Mouse (Mus musculus): ENCODE measurements around the gene Timd4. TPM values are rescaled to one million over a fixed set of nuclear protein-coding genes. Genes with fewer than 3 reads are reported as not detected.

The Timd4 gene
- polyA plus RNA-seq, 1 experiment: 0.70 TPM

DNA sequence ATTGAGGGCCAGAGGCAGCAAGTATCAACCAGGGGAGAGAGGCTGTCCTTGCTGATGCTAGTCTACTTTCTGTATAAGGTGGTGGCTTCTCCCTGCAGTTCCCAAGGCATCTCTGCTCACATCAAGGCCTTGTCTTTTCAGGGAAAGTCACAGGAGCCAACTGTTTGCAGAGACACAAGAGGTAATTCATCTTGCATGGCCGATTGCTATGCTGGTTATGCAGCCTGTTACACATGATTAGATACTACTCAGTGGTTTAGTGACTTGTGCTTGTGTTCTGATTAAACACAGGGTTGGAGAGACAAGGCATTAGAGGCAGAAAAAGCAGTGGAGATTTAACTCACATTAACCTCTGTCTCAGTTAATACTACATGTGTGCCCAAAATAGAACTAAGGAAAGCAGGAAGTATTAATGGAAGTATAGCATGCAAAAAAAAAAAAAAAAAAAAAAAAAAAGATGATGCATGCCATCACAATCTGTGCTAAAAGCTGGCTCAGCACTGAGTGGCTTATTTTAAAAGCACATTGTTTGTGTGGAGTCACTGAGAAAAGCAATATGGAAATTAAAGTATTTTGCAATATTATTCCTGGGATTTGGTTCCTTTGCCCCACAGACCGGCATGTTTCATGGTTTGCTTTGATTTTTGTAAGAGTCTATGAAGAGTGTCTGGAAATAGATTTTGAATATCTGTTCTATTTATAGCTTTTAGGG is 31.6 kb downstream of the Timd4 start:
- Histone ChIP-seq H3K4me1 (ENCODE audit: control insufficient read depth, insufficient read depth, low read length) (no peaks in the 10 kb centered on the region), H3K4me3 (replicated peaks; ENCODE audit: control insufficient read depth, low read depth, low read length) (no peak overlapping the region), H3K27ac (ENCODE audit: control insufficient read depth, insufficient read depth, low read depth, low read length, poor library complexity) (no peak overlapping the region)
- TF ChIP-seq POLR2A (IDR thresholded peaks at IDR 0.05; ENCODE audit: borderline replicate concordance, control insufficient read depth, low read depth, low read length) (no peak), CTCF (IDR thresholded peaks at IDR 0.05; ENCODE audit: control insufficient read depth, insufficient read depth, low read length) (no peak)
- 80% methylated on average over 2 of the region's 2 CpGs for WGBS

DNA sequence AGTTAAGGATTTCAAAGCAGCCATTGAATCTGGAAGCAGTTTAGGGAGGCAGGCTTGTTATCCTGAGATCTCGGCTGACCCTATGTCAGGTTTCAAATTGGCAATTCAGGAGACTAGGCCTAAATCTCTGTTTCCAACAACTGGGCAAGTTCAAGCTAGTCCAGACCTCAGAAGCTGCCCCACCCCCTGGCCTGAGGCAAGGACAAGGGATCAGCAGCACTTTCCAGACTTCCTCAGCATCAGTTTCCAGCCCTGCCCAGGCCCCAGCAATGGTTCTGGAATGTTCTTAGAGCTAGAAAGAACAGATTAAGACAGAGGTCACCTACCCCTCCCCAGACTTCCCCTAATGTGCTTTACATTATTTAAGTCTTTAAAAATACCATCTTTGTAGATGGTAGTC is 36.1 kb downstream of the Timd4 start:
- no peak for TF ChIP-seq CTCF (IDR thresholded peaks at IDR 0.05; ENCODE audit: control insufficient read depth, insufficient read depth, low read length)
- TF ChIP-seq POLR2A (IDR thresholded peaks at IDR 0.05; ENCODE audit: borderline replicate concordance, control insufficient read depth, low read depth, low read length): no peak
- 75% methylated on average over 1 of the region's 1 CpGs for WGBS
- no peak overlapping the region for H3K27ac ChIP-seq (ENCODE audit: control insufficient read depth, insufficient read depth, low read depth, low read length, poor library complexity)
- H3K4me1 ChIP-seq (ENCODE audit: control insufficient read depth, insufficient read depth, low read length): no peaks in the 10 kb centered on the region
- H3K4me3 ChIP-seq (replicated peaks; ENCODE audit: control insufficient read depth, low read depth, low read length): no peak overlapping the region

DNA sequence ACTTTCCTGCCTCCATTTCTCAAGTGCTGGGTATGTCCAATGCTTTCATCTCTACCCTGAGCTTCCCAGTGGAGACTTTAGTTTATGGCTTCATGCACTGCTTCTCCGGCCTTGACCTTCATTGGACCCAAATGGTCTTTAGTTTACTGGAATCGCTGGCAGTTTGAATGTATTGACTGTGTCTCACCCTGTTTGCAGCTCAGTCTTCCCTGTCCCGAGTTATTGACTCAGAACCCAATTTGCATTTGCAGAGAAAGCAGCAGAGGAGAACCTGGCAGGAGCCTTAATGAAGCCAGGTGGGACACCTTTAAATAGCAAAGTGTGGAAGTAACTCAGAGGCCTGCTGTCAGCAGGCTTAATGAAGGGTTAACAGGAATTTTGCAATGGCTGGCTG is 37.2 kb downstream of the Timd4 start:
- TF ChIP-seq POLR2A (IDR thresholded peaks at IDR 0.05; ENCODE audit: borderline replicate concordance, control insufficient read depth, low read depth, low read length) (no peak), CTCF (IDR thresholded peaks at IDR 0.05; ENCODE audit: control insufficient read depth, insufficient read depth, low read length) (no peak)
- Histone ChIP-seq H3K4me3 (replicated peaks; ENCODE audit: control insufficient read depth, low read depth, low read length) (no peak overlapping the region), H3K4me1 (ENCODE audit: control insufficient read depth, insufficient read depth, low read length) (no peaks in the 10 kb centered on the region), H3K27ac (ENCODE audit: control insufficient read depth, insufficient read depth, low read depth, low read length, poor library complexity) (no peak overlapping the region)
- WGBS: 66% methylated on average over 3 of the region's 3 CpGs

DNA sequence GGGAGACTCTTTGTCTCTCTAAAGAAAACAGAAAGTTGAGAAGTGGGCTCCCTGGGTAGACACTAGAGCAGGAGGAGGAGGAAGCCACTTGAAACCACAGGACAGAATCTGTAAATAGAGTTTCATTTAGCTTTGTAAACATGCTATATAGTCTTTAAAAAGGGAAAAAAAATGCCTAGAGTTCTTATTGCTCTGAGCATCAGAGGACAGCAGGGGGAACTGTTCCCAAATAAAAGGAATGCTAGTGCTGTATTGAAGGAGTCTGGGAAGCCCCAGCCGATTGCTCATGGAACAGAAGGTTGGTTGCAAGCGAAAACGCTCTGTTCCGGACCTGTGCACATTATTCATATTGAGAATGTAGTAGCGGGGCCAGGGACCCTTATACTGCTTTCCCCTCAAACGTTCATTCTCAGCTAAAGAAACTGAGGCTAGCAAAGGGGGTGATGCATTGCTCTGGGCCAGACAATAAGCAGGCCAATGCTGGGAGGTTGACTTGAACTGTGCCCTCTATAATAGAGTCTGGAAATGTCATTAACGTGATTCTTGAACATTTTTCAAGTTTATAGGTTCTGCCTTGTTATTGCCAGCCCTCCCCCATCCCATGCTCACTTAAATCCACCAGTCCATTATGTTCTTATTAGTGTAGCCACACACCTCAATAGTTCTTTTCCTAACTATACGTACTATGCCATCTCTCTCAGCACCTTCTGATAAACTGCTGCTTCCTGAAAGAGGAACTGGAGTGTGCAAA is 37.8 kb downstream of the Timd4 start:
- H3K27ac ChIP-seq (ENCODE audit: control insufficient read depth, insufficient read depth, low read depth, low read length, poor library complexity): no peak overlapping the region
- TF ChIP-seq CTCF (IDR thresholded peaks at IDR 0.05; ENCODE audit: control insufficient read depth, insufficient read depth, low read length) (no peak), POLR2A (IDR thresholded peaks at IDR 0.05; ENCODE audit: borderline replicate concordance, control insufficient read depth, low read depth, low read length) (no peak)
- WGBS: 55% methylated on average over 8 of the region's 8 CpGs
- no peaks in the 10 kb centered on the region for H3K4me1 ChIP-seq (ENCODE audit: control insufficient read depth, insufficient read depth, low read length)
- H3K4me3 ChIP-seq (replicated peaks; ENCODE audit: control insufficient read depth, low read depth, low read length): no peak overlapping the region

DNA sequence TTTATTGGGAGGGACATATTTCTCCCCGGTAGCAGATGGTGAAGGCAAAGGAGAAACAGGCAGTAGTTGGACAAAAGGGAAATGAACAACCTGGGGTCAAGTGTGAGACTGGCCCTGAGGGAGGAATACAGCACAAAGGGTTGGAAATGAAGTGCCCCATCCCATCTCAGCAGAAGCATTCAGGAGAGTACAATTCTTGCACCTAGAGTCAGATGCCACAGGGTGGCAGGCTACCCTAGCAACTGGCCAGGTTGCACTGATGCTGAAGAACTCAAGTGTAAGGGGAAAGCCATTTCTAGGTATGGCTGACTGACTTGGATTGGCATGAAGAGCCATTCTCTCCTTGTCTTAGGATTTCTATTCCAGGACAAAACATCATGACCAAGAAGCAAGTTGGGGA is 54.2 kb downstream of the Timd4 start:
- no peak for TF ChIP-seq POLR2A (IDR thresholded peaks at IDR 0.05; ENCODE audit: borderline replicate concordance, control insufficient read depth, low read depth, low read length)
- no peak for TF ChIP-seq CTCF (IDR thresholded peaks at IDR 0.05; ENCODE audit: control insufficient read depth, insufficient read depth, low read length)
- no peak overlapping the region for H3K27ac ChIP-seq (ENCODE audit: control insufficient read depth, insufficient read depth, low read depth, low read length, poor library complexity)
- H3K4me3 ChIP-seq (replicated peaks; ENCODE audit: control insufficient read depth, low read depth, low read length): no peak overlapping the region
- 68% methylated on average over 1 of the region's 1 CpGs for WGBS
- no peaks in the 10 kb centered on the region for H3K4me1 ChIP-seq (ENCODE audit: control insufficient read depth, insufficient read depth, low read length)

DNA sequence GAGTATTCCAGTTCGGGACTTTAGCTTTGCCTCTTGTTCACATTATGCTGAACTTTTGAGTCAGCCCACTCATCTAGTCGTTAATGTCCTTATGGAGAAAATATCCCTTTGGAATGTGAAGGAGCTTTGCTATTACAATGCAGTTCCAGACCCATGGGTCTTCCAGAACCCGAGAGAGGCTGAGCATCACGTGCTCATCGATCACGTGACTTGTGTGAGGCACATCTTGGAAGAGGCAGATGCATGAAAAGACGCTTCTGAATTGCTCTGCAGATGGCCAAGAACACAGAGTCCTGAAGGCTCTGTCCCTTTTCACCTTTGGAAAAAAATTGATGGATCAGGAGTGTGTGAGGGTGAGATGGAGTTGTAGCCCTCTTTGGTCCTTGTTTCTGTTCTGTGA is 58.0 kb downstream of the Timd4 start:
- TF ChIP-seq CTCF (IDR thresholded peaks at IDR 0.05; ENCODE audit: control insufficient read depth, insufficient read depth, low read length) (no peak), POLR2A (IDR thresholded peaks at IDR 0.05; ENCODE audit: borderline replicate concordance, control insufficient read depth, low read depth, low read length) (no peak)
- 75% methylated on average over 7 of the region's 7 CpGs for WGBS
- H3K27ac ChIP-seq (ENCODE audit: control insufficient read depth, insufficient read depth, low read depth, low read length, poor library complexity): no peak overlapping the region
- no peaks in the 10 kb centered on the region for H3K4me1 ChIP-seq (ENCODE audit: control insufficient read depth, insufficient read depth, low read length)
- no peak overlapping the region for H3K4me3 ChIP-seq (replicated peaks; ENCODE audit: control insufficient read depth, low read depth, low read length)

DNA sequence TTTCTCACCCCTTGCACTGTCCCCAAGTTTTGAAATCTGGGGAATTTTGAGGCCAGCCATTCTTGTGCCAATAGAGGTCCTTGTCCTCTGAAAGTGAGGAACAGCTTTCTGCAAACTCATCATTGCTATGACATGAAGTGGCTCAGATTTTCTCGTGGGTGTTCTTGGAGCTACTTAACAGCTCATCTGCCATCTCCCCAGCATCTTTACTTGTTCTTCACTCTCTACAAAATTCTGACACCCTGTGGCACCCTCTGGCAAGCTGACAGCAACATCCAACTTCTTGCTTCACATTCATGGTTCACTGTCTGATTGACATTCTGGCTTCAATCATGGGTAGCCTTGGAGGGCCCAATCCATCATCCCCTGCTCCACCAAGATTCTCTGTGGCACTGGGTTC is 65.2 kb downstream of the Timd4 start:
- H3K4me3 ChIP-seq (replicated peaks; ENCODE audit: control insufficient read depth, low read depth, low read length): no peak overlapping the region
- WGBS: 60% methylated on average over 1 of the region's 1 CpGs
- H3K27ac ChIP-seq (ENCODE audit: control insufficient read depth, insufficient read depth, low read depth, low read length, poor library complexity): no peak overlapping the region
- no peak for TF ChIP-seq POLR2A (IDR thresholded peaks at IDR 0.05; ENCODE audit: borderline replicate concordance, control insufficient read depth, low read depth, low read length)
- no peaks in the 10 kb centered on the region for H3K4me1 ChIP-seq (ENCODE audit: control insufficient read depth, insufficient read depth, low read length)

DNA sequence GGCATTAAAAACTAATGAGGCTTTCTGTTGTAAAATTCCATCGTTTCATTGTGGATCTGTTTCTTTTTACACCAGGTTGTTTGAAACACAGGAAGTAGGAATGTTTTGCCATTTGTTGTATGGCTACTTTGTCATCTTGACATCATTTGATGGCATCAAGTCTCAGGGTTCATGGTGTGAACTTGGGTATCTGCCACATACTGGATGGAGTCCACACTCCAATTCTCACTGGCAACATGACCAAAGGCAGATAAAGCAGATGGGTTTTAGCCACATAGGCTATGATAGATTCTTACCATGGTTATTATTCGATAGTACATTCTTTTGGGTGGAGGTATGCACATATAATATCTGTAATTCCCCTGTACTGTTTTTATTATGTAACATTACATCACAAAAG is 71.9 kb downstream of the Timd4 start:
- WGBS: 58% methylated on average over 2 of the region's 2 CpGs
- no peaks in the 10 kb centered on the region for H3K4me1 ChIP-seq (ENCODE audit: control insufficient read depth, insufficient read depth, low read length)
- H3K4me3 ChIP-seq (replicated peaks; ENCODE audit: control insufficient read depth, low read depth, low read length): no peak overlapping the region
- TF ChIP-seq POLR2A (IDR thresholded peaks at IDR 0.05; ENCODE audit: borderline replicate concordance, control insufficient read depth, low read depth, low read length) (no peak), CTCF (IDR thresholded peaks at IDR 0.05; ENCODE audit: control insufficient read depth, insufficient read depth, low read length) (no peak)
- H3K27ac ChIP-seq (ENCODE audit: control insufficient read depth, insufficient read depth, low read depth, low read length, poor library complexity): no peak overlapping the region

All from bone marrow, adult 2 months (tissue).